Mouse (Mus musculus): ENCODE measurements around the gene Tor1b.
"Not testable (repeated sequence)": the region's sequence is repeated elsewhere in the genome, so short reads cannot be mapped to it uniquely, and the experiment has no call there.

The Tor1b gene

DNA sequence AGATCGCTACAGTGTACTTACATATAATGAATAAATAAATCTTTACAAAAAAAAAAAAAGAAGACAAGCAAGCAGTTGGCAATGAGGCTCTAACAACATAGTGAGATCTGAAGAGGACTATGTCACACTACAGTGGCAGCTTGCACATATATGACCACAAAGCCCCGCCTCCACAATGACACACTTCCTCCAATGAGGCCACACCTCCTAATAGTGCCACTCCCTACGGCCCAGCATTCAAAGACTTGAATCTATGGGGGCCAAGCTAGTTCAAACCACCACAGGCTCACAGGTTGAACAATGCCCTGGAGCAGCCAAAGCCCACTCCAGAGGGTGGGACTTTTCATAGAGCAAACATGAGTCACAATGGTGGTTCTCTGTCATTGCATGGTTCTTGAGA lies 20.8 kb upstream of the Tor1b start:
- DNase-seq (ENCODE audit: low spot score in 2 of 2) = no peak

DNA sequence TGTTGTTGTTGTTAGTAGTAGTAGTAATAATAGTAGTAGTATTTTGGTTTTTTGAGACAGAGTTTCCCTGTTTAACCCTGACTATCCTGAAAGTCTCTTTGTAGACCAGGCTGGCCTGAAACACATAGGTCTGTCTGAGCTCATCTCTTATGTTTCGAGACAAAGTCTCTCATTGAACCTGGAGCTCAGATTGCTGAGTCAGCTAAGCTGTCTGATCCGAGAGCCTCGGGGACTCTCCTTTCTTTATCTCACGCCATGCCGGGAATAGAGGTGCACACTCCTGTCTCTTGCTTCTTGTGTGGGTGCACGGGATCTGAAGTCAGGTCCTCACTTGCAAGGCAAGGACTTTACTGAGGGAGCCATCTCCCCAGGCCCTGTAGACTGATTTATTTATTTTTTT lies 19.7 kb upstream of the Tor1b start:
- no peak for DNase-seq (ENCODE audit: low spot score in 2 of 2)

DNA sequence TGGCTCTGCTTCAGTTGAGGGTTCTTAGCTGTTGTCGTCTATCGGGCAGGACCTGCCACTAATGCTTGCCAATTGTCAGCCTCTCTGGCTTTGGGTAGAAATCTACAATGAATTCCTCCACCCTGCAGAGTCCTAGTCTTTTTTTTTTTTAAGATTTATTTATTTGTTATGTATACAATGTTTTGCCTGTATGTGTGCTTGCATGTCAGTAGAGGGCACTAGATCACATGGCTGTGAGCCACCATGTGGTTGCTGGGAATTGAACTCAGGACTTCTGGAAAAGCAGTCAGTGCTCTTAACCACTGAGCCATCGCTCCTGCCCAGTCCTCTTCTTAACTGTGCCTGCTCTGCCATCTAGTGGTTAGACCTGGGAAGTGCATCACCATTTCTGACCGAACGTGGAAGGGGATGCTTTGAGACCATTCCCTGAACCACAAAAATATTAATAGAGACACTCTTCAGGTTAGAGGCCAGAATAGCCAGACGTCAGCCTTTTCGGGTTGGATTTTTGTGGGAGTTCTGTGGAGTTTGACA lies 18.8 kb upstream of the Tor1b start:
- DNase-seq (ENCODE audit: low spot score in 2 of 2) = peak; percentile 66 to 84

DNA sequence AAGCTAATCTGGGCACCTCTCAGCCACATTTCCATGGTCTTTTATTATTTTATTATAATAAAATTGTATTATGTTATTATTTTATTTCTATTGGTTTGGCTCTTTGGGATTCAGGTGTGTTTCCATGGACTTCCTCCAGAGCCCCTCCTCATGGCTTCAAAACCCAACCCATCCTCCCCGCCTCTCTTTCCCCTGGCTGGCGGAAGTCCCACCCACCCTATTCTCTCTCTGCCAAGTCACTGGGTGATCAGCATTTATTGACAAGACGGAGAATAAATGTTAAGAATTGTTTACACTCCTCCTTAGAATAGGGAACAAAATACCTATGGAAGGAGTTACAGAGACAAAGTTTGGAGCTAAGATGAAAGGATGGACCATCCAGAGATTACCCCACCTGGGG lies 16.0 kb upstream of the Tor1b start:
- DNase-seq (ENCODE audit: low spot score in 2 of 2) = no peak

DNA sequence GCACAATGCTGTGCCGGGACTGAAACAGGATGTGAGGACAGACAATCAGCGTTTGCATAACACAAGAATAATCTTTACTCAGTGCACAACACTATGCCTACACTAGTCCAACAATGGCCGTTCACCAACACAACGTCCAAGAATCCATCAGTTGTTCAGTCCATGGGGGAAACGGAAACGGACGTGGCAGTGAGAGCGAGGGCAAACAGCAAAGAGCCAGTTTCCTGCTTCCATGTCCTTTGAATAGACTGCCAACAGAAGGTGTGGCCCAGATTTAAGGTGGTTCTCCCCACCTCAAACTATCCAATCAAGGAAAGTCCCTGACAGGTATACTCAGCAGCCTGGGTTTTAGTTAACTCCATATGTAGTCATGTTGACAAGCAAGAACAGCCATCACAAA lies 15.0 kb upstream of the Tor1b start:
- no peak for DNase-seq (ENCODE audit: low spot score in 2 of 2)

DNA sequence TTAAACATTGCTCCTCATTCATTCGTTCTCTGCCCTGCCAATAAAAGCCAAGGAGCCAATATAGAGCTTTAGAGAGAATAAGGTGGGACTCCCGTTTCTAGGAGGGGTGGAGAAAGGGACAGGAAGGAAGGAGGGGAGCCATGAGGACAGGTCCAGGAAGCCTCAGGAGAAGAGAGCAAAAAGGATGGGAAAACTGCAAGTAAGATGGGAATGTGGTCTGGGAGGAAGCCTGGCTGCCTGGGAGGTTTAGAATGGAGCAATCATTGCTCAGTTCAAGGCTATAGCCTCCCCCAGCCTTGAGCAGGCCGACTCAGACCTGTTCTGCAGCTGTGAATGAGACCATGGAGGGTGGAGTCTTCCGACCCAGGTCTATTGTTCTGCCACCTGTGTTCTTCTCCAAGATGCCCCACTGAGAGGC lies 14.2 kb upstream of the Tor1b start:
- no peak for DNase-seq (ENCODE audit: low spot score in 2 of 2)

DNA sequence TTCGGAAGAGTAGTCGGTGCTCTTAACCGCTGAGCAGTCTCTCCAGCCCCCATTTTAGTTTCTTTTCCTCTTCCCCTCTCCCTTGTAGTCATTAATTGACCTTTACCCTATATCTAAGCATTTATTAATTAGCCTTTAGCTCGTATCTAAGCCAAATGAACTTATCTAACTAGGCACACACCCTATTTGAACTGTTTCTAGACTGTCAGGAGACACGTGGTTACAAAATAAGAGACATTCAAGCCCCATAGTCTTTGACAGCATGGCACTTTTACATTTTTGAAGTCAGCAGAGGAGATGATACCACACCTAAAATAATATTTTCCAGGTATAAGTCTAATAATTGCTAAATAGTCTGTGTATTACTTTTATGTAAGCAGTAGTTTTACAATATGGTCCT lies 11.2 kb upstream of the Tor1b start:
- no peak for DNase-seq (ENCODE audit: low spot score in 2 of 2)

DNA sequence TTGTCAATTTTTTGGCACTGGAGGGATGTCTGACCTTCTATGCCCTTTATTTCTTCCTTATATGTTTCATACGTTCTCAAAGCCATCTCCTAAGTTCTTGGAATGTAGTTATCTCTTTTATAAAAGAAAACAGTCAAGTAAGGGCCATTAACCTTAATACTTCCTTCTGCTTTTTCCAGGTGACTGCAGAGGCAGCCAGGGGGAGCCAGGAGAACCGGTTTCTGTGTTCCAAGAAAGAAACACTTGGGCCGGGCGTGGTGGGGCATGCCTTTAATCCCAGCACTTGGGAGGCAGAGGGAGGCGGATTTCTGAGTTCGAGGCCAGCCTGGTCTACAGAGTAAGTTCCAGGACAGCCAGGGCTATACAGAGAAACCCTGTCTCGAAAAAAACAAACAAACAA lies 10.6 kb upstream of the Tor1b start:
- DNase-seq (ENCODE audit: low spot score in 2 of 2) = not testable (repeated sequence)

DNA sequence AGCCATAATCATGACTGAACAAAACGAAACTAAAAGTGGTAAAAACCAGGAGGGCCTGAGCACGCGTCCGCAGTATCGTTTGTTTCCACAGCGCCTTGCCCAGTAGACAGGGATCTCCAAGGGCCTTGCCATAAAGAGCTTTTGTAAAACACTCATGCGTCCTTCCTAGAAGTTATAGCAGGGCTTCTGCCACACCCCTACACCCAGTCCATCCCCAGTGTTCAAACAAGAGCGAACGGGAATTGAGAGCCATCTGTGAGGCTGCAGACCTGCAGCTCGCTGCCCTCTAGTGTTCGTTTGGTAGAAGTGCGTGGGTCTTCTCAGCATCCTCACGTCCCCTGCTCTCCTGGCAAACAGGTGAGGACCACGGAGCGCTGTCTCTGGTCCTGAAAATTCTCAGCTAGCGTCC lies 10.2 kb upstream of the Tor1b start:
- peak in 1 of 2 experiments; percentile 50 for DNase-seq (ENCODE audit: low spot score in 2 of 2)

DNA sequence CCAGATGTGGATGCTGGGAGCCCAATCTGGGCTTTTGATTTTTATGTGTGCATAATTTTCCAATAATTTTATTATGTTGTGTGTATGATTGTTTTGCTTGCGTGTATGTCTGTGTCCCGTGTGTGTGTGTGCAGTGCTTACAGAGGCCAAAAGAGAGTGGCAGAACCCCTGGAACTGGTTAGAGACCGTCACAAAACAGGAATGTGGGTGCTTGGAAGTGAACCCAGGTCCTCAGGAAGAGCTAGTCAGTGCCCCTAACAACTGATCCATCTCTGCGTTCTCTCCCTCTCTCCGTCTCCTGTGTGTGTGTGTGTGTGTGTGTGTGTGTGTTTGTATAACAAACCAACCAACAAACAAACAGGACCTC lies 319 bp upstream of the Tor1b start:
- DNase-seq (ENCODE audit: low spot score in 2 of 2) = no peak

DNA sequence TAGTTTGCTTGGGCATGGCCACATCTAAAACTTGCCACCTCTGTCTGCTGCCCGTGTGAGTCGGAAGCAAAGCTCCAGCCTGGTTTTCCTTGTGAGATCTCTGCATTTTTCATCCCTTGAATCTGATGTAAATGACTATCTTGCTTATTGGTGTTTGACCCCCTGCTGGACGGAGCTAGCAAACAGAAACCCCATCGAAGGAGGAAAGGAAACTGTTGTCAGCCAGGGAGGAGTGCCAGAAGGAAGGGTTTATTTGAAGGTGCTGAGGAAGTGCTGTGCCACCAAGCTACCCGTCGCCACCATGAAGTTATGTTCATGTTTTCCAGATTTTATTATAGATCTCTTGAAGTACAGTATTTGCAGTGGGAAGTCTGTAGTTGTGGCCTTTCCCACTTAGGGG lies 2.0 kb downstream of the Tor1b start:
- DNase-seq (ENCODE audit: low spot score in 2 of 2) = no peak

DNA sequence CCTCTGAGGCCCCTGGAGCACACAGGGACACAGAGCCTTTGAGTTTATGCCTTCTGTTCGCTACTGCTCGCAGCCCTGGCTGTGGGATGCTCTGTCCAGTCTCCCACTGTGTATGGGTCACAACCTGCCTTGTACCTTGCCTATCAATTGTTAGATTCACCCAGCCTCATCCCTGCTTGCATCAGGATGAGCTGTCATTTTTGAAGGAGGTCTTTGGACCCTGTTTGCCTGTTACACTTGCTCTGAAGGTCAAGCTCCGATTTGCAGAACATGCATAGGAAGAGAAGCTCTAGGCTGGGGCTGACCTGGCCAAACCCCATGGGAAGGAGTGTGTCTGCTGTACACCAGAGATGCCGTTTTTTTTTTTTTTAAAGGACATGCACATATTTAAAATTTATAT lies 4.8 kb downstream of the Tor1b start:
- DNase-seq (ENCODE audit: low spot score in 2 of 2) = no peak

DNA sequence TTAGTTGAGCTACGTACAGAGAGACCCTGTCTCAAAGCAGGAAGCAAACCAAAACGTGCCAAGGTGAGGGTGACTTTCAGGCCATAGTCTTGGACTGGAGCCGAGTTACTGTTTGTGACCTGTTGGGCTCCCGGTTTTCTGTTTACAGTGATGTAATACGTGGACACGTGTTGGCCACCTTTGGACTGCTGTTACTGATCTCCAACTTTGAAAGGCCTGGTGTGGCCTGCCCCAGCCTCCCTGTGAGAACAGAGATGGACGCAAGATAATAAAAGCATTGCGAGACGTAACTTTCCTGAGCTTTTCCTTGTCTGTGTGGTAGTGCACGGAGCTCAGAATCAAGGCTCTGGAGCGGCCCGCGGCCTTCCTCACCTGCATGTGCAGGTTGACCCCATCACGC lies 6.0 kb downstream of the Tor1b start:
- DNase-seq (ENCODE audit: low spot score in 2 of 2) = no peak

DNA sequence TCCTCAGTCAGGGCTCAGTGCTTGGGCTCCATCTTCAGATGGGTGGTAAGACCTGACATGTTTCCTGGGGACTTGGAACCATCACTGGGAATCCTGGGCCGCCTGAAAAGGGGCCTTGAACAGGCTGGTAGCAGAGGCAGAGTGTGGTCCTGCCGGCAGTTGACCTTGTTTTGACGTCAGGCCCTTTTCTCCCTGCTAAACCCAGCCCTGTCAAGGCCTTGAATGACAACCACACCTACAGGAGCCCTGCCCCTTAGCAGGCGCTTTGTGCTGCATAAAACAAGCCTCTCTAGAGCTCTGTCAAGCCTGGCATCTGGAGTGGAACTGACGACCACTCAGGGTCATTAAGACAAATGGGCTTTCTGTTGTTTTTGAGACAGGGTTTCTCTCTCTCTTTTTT lies 7.1 kb downstream of the Tor1b start:
- no peak for DNase-seq (ENCODE audit: low spot score in 2 of 2)

DNA sequence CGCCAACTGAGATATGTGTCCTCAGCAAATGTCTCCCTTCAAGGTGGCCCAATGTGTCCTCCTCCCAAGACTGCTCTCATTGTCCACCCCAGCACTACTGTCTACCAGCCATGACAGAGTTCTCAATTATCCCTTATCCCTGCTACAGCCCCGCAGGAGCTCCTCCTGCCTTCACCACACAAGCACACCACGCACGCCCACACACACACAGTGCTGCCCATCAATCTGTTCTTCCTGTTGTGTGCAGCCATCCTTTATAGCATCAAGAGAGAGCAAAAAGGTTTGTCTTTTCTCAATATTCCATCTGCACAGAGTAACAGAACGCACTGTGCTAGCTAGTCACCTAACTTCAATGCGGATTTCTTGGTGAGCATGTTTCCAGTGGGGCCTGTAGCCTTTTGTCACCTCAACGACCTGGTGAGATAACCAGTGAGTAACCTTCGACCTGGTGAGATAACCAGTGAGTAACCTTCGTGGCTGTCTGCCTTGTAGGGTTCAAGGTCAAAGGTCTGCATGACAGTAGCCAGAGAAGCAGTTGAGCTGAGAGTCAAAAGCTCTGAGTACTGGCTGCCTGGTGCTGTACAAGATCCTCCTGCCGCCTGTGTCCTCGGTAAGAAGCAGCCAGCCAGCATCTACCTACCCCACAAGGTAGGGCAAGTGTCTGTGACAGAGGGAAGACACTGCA lies 10.0 kb downstream of the Tor1b start:
- DNase-seq (ENCODE audit: low spot score in 2 of 2) = no peak

DNA sequence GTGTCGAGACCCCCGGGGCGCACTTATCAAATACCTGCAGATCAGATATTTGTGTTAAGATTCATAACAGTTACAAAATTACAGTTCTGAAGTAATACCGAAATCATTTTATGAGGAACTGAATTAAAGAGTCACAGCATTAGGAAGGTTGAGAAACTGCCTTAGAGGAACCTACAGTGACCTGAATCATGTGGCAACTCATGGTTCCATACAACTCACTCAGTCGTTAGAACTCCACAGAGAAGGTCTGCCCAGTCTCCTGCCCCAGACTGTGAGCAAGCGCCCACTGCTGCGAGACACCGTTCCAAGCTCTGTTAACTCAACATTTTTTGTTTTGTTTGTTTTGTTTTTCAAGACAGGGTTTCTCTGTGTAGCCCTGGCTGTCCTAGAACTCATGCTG lies 12.9 kb downstream of the Tor1b start:
- no peak for DNase-seq (ENCODE audit: low spot score in 2 of 2)

DNA sequence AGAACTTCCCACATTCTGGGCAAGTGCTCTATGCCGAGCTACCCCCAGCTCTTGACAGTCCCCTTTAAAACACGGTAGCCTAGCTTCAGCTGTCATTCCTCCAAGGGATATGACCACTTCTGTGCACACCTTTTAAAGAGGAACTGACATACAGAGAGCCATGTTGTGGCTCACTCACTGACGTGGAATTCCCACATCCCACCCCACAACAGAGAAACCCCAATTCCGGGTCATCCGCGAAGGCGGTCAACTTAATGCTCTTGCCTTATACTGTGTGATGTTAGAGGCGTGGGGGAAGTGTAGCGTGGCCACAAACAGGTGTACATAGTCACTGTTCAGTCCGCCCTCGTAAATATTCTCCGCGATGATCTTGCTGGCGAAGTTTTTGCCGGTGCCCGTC lies 14.1 kb downstream of the Tor1b start:
- no peak for DNase-seq (ENCODE audit: low spot score in 2 of 2)

DNA sequence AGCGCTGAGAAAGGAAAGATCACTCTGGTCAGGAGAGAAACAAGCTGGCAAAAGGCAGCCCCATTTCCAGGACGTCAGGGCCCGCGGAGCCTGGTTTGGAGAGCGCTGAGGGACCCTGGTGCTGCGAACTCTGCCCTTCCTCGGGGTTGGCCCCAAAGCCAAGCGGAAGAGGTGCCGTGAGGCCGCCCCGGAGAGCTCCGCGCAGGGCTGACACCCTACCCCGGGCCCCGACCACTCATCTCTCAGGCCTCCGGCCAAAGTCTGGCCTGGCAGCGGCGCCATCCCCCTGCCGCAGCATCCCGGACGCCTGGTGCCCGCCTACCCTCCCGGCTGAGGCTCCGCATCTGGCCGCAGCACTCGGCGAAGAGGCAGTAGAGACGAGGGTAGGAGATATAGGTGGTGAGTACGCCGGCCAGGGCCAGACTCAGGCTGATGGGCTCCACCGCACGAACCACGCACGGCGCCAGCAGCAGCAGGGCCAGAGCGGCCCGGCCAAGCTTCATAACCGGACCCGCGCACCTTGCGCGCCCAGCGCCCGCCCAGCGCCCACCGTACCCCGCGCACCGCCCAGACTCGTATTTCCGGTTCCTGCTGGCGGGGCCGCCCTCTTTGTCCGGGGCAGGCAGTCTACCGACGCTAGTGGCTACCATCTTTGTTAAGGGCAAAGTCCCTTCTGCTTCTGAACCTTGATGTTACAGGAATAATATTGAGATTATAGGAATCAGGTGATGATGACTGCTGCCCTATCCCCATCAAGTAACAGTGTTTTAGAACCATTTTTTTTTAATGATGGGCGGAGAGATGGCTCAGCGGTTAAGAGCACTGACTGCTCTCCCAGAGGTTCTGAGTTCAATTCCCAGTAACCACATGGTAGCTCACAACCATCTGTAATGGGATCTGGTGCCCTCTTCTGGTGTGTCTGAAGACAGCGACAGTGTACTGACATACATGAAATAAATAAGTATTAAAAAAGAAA lies 14.9 kb downstream of the Tor1b start, which contains the start of gene Tor1a:
TSS of gene Tor1a (minus strand) at position 582 of the 976 bp plus-strand sequence.
- peak; percentile 77 to 91 for DNase-seq (ENCODE audit: low spot score in 2 of 2)

DNA sequence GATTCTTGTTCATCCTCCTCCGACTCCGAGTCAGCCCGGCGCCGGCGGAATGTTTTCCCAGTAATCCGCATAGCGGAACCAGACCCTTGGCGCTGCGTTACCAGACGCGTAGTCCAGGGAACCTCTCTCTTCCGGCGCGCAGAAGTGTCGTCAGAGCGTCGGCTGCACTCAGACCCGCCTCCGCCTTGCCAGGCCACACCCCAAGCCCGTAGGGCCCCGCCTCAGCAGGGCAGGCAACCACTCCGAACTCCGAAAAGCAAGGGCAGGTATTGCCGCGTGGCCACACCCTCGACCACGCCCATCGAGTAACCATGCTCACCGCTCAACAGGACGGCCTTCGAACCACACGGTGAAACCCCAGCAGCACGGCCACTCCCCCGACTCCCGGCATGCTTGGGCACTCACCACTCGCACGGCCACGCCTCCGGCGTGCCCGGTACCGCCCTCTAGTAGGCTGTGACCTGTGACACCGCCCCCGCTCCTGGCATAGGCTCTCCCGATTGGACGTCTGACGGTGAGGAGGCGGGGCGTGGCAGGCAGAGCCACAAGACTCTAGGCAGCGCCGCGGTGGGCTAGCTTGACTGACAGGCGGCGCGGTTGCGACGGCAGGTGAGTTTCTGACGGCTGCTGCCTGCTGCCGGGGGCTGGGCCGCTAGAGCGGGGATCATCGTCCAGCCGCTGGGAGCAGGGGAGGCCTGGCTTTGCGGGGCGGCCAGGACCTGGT lies 29.2 kb downstream of the Tor1b start, which contains the start of the genes BC005624 and Usp20:
TSS of gene BC005624 (minus strand) at position 412 of the 724 bp plus-strand sequence.
TSS of gene Usp20 (plus strand) at position 490 of the 724 bp plus-strand sequence.
- DNase-seq (ENCODE audit: low spot score in 2 of 2) = peak; percentile 95 to 98

DNA sequence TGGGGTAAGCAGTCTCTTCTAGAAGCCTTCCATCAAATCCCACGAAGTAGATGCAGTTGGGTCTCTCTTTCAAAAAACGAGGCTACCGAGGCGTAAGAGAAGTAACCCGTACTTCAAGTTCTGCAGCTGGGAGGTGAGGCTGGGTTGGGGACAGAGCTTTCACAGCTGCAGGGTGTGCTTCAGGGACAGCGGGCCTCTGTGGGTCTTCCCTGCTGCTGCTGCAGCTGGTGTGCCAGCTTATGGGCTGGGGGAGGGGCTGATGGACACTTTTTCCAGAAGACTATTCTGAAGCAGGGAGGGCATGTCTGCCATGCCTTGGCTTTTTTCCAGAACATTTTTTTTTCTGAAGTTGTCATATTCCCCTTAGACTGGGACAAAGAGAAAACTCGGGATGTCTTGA lies 30.3 kb downstream of the Tor1b start:
- peak in 1 of 2 experiments; percentile 24 for DNase-seq (ENCODE audit: low spot score in 2 of 2)

DNA sequence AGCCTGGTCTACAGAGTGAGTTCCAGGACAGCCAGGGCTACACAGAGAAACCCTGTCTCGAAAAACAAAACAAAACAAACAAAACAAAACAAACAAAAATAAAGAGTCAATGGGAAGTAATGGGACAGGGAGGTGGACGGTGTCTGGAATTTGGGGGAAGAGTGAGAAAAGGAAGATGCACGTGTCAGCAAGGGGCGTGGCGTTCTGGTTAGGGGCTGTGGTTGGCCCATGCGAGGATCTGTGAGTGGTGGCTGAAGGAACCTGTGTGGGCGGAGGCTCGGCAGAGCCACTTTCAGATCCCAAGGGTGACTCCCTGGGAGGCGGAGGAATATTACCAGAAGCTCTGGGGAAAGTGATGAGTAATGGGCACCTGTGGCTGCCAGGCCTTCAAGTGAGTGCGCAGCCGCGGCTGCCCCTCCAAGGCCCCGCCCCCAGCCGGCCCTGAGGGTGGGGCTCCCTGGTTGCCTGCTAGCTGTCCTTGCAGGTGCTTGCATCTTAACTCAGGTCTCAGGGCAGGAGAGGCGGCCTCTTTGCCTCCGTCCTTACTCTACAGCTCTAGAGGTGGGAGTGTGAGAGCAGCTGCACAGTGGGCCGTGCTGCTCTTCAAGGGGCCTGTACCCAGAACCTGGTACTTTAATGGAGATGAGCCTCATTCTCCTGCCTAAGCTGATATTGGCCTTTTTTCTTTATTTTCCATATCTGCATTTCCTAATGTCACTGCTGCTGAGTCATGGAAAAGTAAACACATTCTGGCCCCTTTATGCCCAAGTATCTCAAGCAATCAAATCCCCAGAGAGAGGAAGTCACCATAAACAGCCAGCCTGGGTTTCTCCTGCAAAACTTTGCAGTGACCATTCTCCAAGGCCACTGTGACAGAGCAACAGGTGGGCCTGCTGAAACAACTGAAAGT lies 32.6 kb downstream of the Tor1b start:
- no peak for DNase-seq (ENCODE audit: low spot score in 2 of 2)

Data from cerebellum, postnatal 4 days (tissue).